Mouse (Mus musculus) forebrain, embryonic 13.5 days (tissue): ENCODE data around the gene Psma6. TPM values are rescaled to one million over a fixed set of nuclear protein-coding genes. Genes with fewer than 3 reads are reported as not detected.

Experiments used
- ATAC-seq: fragments of 200-750 bp; cut with Nextera tagmentation; 2 replicates; pipeline ENCODE4 v1.8.0; 2017
- H3K27ac ChIP-seq: fragments of 300-500 bp; sonication (generic); 2 replicates; pipeline ENCODE4 v1.5.1; 2015; ENCODE audit warnings: inconsistent platforms, mild to moderate bottlenecking, moderate library complexity
- H3K27me3 ChIP-seq: fragments of 300-500 bp; sonication (generic); 2 replicates; pipeline ENCODE4 v1.6.1; 2015; ENCODE audit warnings: mild to moderate bottlenecking, inconsistent platforms
- H3K36me3 ChIP-seq: fragments of 300-500 bp; sonication (generic); 2 replicates; pipeline ENCODE4 v1.6.1; 2015; ENCODE audit warnings: mild to moderate bottlenecking, inconsistent platforms; ENCODE audit not compliant: poor library complexity, severe bottlenecking
- H3K4me1 ChIP-seq: fragments of 300-500 bp; sonication (generic); 2 replicates; pipeline ENCODE4 v1.6.1; 2015; ENCODE audit warnings: inconsistent platforms
- H3K4me2 ChIP-seq: fragments of 300-500 bp; sonication (generic); 2 replicates; pipeline ENCODE4 v1.6.1; 2015; ENCODE audit warnings: inconsistent platforms, mild to moderate bottlenecking, moderate library complexity
- H3K4me3 ChIP-seq: fragments of 300-500 bp; sonication (generic); 2 replicates; pipeline ENCODE4 v1.5.1; 2015; ENCODE audit warnings: mild to moderate bottlenecking, inconsistent platforms
- H3K9ac ChIP-seq: fragments of 300-500 bp; sonication (generic); 2 replicates; pipeline ENCODE4 v1.6.1; 2015; ENCODE audit warnings: mild to moderate bottlenecking, inconsistent platforms
- H3K9me3 ChIP-seq: fragments of 300-500 bp; sonication (generic); replicated peaks from 2 replicates; pipeline ENCODE4 v1.6.1; 2016; ENCODE audit warnings: inconsistent platforms
- WGBS: fragments of 180-500 bp; shearing (Covaris S2); methylation state at CpG from one replicate; pipeline ENCODE4 v1.1.7; 2015; 5-methylcytosine and 5-hydroxymethylcytosine counted together
- polyA plus RNA-seq: library from polyadenylated mRNA; unstranded; fragments of >200 nt; fragmentation: Nextera tagmentation; extraction: Ambion mirVana; gene quantifications from 2 replicates; pipeline ENCODE4 v1.2.1, GENCODE M21; 2015

Gene Psma6
- polyA plus RNA-seq, 1 experiment from 2014 or later: 510 TPM

GRCm38 (mm10) chr12:55460900-55461299 lies 76.9 kb downstream of the Psma6 start:
- H3K9ac ChIP-seq: no peak overlapping the region
- H3K27ac ChIP-seq: no peak overlapping the region
- no peaks in the 10 kb centered on the region for H3K9me3 ChIP-seq
- no peaks in the 10 kb centered on the region for H3K27me3 ChIP-seq
- H3K4me2 ChIP-seq: no peak overlapping the region
- no peak overlapping the region for H3K4me3 ChIP-seq
- H3K36me3 ChIP-seq: no peaks in the 10 kb centered on the region
- 77% methylated on average over 4 of the region's 4 CpGs for WGBS
- ATAC-seq: no peak
- H3K4me1 ChIP-seq: peaks cover 28% of the 10 kb centered on the region

GRCm38 (mm10) chr12:55461767-55462166 lies 77.7 kb downstream of the Psma6 start:
- peaks cover 37% of the 10 kb centered on the region for H3K4me1 ChIP-seq
- H3K27ac ChIP-seq: no peak overlapping the region
- no peak for ATAC-seq
- no peaks in the 10 kb centered on the region for H3K9me3 ChIP-seq
- H3K36me3 ChIP-seq: no peaks in the 10 kb centered on the region
- no peaks in the 10 kb centered on the region for H3K27me3 ChIP-seq
- 79% methylated on average over 6 of the region's 6 CpGs for WGBS
- no peak overlapping the region for H3K9ac ChIP-seq
- no peak overlapping the region for H3K4me2 ChIP-seq
- H3K4me3 ChIP-seq: no peak overlapping the region

- 84% methylated on average over 6 of the region's 6 CpGs for WGBS
- Histone ChIP-seq H3K9me3 (no peaks in the 10 kb centered on the region), H3K36me3 (no peaks in the 10 kb centered on the region), H3K4me3 (no peak overlapping the region), H3K9ac (no peak overlapping the region), H3K27me3 (no peaks in the 10 kb centered on the region), H3K4me1 (peaks cover 38% of the 10 kb centered on the region), H3K4me2 (no peak overlapping the region), H3K27ac (no peak overlapping the region)
- ATAC-seq: no peak
Measured at GRCm38 (mm10) chr12:55462456-55462855, 78.4 kb downstream of the Psma6 start.

- Histone ChIP-seq H3K4me1 (peaks cover 38% of the 10 kb centered on the region), H3K27me3 (no peaks in the 10 kb centered on the region), H3K4me3 (no peak overlapping the region), H3K9ac (no peak overlapping the region), H3K9me3 (no peaks in the 10 kb centered on the region), H3K4me2 (no peak overlapping the region), H3K27ac (no peak overlapping the region), H3K36me3 (no peaks in the 10 kb centered on the region)
- no peak for ATAC-seq
- 75% methylated on average over 5 of the region's 5 CpGs for WGBS
Measured at GRCm38 (mm10) chr12:55463087-55463486, 79.1 kb downstream of the Psma6 start.

DNA sequence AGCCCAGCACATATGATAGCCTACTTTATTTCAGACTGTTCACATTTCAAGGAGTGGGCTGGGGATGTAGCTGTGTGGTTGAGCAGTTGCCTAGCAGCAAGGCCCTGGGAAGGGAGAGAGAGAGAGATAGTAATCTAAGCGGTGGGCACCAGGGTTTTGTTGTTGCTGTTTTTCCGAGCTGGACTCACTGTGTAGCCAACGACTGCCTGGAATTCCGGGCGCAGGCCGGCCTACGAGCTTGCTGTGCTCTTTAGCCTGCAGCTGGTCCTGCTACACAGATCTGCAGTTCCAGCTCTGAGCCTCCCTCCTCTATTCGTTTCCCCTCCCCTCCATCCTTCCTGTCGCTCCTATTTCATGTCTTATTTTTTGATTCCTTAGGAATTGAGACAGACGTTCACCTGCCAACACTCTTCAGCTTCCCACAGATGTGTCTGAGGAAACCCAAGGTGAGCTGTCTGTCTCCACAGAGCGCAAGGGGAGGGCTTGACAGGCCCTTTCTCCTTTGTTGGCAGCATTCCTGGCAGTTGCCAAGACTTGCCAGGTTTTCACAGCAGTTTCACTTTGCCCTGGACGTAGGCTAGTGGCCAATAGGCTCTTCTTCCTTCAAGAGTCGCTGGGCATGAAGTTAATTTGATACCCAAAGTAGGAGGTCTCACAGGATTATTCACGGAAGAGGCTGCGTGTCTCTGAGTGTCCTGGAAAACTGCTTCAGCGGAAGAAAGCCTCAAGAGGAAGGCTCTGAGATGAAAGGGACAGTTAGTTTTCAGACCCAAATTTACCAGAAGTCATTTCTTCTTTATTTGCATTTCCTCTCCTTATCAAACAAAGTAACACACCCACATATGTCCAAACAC lies 80.2 kb downstream of the Psma6 start:
- no peaks in the 10 kb centered on the region for H3K9me3 ChIP-seq
- H3K27me3 ChIP-seq: no peaks in the 10 kb centered on the region
- H3K4me1 ChIP-seq: peaks cover 38% of the 10 kb centered on the region
- H3K4me2 ChIP-seq: peak overlapping the region; percentile 40
- peak; percentile 76 for ATAC-seq
- no peaks in the 10 kb centered on the region for H3K36me3 ChIP-seq
- H3K27ac ChIP-seq: peak overlapping the region; percentile 81
- H3K4me3 ChIP-seq: no peak overlapping the region
- 19% methylated on average over 16 of the region's 16 CpGs for WGBS
- no peak overlapping the region for H3K9ac ChIP-seq

DNA sequence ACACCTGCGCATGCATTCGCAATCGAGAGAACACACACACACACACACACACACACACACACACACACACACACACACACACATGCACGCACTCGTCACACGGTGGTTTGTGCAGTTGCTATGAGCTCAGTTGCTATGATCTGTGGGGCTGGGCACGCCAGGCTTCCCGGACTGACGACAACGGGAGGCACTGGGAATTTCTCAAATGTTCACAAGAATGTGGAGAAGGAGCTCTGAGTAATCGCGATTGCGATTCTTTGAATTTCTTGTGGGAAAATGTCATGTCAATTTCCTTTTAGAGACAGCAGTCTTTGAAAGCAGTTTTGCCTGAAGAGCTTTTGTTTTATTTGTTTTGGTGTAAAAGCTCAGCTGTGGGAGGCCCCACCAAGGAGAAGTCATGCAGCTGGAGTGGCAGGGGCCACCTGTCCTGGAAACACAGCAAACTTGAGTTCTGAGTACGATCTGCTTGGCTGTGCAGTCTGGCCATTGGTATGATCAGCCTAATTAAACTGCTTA lies 80.9 kb downstream of the Psma6 start:
- peak overlapping the region; percentile 81 for H3K27ac ChIP-seq
- H3K27me3 ChIP-seq: no peaks in the 10 kb centered on the region
- peak; percentile 57; the same call in 1 of the 2 replicates for ATAC-seq
- H3K9ac ChIP-seq: no peak overlapping the region
- no peaks in the 10 kb centered on the region for H3K36me3 ChIP-seq
- H3K4me3 ChIP-seq: no peak overlapping the region
- 39% methylated on average over 14 of the region's 14 CpGs for WGBS
- H3K9me3 ChIP-seq: no peaks in the 10 kb centered on the region
- H3K4me2 ChIP-seq: peak overlapping the region; percentile 40
- peaks cover 38% of the 10 kb centered on the region for H3K4me1 ChIP-seq

GRCm38 (mm10) chr12:55465401-55465983 lies 81.5 kb downstream of the Psma6 start:
- Histone ChIP-seq H3K4me3 (no peak overlapping the region), H3K4me2 (no peak overlapping the region), H3K27me3 (no peaks in the 10 kb centered on the region), H3K9ac (no peak overlapping the region), H3K9me3 (no peaks in the 10 kb centered on the region), H3K4me1 (peaks cover 38% of the 10 kb centered on the region), H3K27ac (peak overlapping the region; percentile 81; the same call in 1 of the 2 replicates), H3K36me3 (no peaks in the 10 kb centered on the region)
- 86% methylated on average over 17 of the region's 17 CpGs for WGBS
- no peak for ATAC-seq

DNA sequence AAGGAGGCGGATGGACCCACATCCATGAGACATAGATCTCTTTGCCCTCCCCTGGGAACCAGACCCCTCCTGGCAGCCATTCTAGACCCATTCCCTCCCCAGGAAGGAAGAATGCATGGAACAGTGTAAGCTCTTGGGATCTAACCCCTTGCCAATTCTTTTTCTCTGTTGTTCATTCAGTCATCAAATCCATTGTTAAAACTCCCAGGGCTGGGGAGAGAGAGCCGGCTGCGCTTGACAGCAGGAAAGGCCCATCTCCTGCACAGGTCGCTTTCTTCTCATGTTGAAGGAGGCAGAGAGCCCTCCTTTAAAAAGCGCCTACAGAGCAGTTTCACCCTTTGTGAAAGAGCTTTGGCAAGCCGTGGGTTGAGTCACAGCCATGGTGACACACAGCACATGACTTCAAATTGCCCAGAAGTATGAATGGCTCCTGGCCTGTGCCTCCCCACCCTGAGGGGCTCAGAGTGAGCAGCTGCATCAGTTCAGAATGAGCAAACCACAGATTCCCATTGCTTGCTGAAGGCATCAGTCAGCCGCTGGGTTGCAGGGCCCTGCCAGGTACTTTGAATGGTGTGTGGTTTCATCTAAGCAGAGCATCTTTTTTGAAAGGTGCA lies 82.2 kb downstream of the Psma6 start:
- H3K27me3 ChIP-seq: no peaks in the 10 kb centered on the region
- no peak overlapping the region for H3K4me3 ChIP-seq
- WGBS: 52% methylated on average over 7 of the region's 7 CpGs
- no peaks in the 10 kb centered on the region for H3K9me3 ChIP-seq
- H3K4me1 ChIP-seq: peaks cover 38% of the 10 kb centered on the region
- H3K36me3 ChIP-seq: no peaks in the 10 kb centered on the region
- ATAC-seq: no peak
- no peak overlapping the region for H3K27ac ChIP-seq
- no peak overlapping the region for H3K4me2 ChIP-seq
- H3K9ac ChIP-seq: 0 out of 2 replicates have a peak overlapping the region, but pooled peaks have one; percentile 30

- WGBS: 80% methylated on average over 5 of the region's 5 CpGs
- Histone ChIP-seq H3K4me3 (no peak overlapping the region), H3K4me1 (peaks cover 38% of the 10 kb centered on the region), H3K27me3 (no peaks in the 10 kb centered on the region), H3K9ac (no peak overlapping the region), H3K27ac (no peak overlapping the region), H3K9me3 (no peaks in the 10 kb centered on the region), H3K36me3 (no peaks in the 10 kb centered on the region), H3K4me2 (no peak overlapping the region)
- ATAC-seq: no peak
Measured at GRCm38 (mm10) chr12:55466816-55467215, 82.8 kb downstream of the Psma6 start.

GRCm38 (mm10) chr12:55467331-55468180 lies 83.5 kb downstream of the Psma6 start:
- Histone ChIP-seq H3K27ac (no peak overlapping the region), H3K27me3 (no peaks in the 10 kb centered on the region), H3K36me3 (no peaks in the 10 kb centered on the region), H3K9ac (no peak overlapping the region), H3K4me3 (no peak overlapping the region), H3K4me1 (peaks cover 38% of the 10 kb centered on the region), H3K4me2 (no peak overlapping the region), H3K9me3 (no peaks in the 10 kb centered on the region)
- no peak for ATAC-seq
- 69% methylated on average over 10 of the region's 10 CpGs for WGBS
